Mouse (Mus musculus): ENCODE measurements around the gene Ankrd23.
"Not testable (repeated sequence)": the region's sequence is repeated elsewhere in the genome, so short reads cannot be mapped to it uniquely, and the experiment has no call there.

Ankrd23 gene

DNA sequence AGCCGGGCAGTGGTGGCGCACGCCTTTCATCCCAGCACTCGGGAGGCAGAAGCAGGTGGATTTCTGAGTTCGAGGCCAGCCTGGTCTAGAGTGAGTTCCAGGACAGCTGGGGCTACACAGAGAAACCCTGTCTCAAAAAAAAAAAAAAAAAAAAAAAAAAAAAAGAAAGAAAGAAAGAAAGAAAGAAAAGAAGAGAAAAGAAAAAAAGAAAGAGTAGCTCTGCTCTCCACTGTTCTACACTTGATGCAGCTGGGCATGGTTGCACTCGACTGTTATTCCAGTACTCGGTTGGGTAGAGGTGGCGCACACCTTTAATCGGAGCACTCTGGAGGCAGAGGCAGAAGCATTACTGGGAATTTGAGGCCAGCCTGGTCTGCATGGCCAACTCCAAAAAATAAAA, at the start of gene Ankrd23:
TSS of gene Ankrd23 (minus strand) at position 101 of the 400 bp plus-strand sequence.
- DNase-seq (ENCODE audit: low read depth) = not testable (repeated sequence)

DNA sequence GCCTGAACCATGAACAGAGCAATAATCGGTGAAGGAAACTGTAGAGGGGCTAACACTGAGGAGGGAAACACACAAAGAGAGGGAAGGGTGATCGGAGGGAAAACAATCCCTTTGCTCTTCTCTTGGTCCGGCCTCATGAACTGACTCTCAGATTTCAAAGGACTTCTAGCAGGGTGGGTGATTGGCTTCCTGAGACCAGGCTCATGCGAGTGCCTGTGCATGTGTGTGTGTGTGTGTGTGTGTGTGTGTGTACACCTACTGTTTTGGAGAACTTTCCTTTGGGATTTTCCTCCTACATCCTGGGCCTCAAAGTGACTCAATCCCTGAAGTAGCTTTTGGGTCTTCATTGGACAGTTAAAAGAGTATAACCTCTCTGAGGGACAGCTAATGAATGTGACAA, 49.6 kb upstream of the Ankrd23 start:
- DNase-seq (ENCODE audit: low read depth) = no peak

DNA sequence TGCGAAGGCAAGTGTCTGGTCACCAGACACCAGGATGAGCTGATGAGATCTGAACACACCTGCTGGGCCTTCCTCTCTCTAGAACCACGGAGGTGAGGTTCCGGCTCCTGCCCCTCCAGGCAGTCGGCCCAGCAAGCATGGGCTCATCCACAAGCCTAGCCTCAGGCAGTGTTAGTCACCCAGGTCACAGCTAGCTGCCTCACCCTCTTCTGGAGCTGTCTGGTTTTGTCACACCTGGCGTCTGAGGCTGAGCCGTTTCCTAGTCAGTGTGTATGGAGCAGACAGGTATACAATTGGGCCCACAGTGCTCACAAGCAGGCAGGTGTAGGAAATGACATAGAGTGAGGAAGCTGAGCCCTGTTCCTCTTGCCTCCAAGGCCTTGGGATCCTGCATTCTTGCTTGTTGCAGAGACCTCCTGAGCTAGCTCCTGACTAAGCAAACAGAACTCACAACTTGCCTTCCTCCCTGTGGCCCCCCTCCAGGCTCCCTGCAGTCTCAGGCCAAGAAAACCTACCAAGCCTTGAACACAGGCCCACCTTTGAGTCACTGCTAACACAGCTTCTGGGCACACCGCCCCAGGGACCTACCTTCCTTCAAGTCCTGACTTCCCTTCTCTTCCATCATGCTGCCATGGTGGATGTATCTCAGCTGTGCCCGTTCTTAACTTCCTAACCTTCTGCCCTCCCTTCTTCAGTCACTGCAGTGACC, 46.9 kb upstream of the Ankrd23 start:
- DNase-seq (ENCODE audit: low read depth) = no peak

DNA sequence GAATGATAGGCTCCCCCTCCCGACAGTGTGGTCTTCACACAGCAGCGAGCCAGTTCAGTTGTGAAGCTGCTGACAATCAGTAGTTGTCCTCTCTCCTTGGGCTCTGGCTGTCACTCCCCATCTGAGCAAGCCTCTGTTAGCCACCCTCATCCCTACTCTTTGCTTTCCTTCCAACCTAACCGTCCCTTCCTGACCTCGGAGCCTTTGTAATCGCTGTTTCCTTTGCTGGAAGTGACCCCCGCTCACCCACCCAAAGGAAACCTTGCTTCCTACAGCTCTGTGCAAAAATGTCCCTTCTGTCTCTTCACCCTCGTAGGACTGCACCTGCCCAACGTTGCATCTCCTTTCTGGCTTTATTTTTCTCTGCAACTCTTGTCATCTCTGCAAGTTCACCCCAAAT, 45.5 kb upstream of the Ankrd23 start:
- DNase-seq (ENCODE audit: low read depth) = no peak

DNA sequence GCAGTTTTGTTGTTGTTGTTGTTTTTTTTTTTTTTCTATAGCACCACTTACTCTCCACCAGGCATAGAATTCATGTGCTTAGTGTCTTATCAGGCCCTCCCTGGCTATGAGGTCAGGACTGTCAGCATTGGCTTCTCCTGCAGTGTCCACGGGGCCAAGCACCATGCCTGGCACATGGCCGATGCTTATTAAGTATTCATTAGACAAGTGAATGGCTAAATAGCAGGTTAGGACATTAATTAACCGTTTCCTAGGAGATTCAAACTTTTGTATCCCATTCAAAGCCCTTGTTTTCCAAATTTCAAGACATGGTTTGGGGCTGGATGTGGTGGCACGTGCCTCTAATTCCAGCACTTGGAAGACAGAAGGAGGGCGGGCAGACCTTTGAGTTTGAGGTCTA, 44.6 kb upstream of the Ankrd23 start:
- DNase-seq (ENCODE audit: low read depth) = no peak

DNA sequence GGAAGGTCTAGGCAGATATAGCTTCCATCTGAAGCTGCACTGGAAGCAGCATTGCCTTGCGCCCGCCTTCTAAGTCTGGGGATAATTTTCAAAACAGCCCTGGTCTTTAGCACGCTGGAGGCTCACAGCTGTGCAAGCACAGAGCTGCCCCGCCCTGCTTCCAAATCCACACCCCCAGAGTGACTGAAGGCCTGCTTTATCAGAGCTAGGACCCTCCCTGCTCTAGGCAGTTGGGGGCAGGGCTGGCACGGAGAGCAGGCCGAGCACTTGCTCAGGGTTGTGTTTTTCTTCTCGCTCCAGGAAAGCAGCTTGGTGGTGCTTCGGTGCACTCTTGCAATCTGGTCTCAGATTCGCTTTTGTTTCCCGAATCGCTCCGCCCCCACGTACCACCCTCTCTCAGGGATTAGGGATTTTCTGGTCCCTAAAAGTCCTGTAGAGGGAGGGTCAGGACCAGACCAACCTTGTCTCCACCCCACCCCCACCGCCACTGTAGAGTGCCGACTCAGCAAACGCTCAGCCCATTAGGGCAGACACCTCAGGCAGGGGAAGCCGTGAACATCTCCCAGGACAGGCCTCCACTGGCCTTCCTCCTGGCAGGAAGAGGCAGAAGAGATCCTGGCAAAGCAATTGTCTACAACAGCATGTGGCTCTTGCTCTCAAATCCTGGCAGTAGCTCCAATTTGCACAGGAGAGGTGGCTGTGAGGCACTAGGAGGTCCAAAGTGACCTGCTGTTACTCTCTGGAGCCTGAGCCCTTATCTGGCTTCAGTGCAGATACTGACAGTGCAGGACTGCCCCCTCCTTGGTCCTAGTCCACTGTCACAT, 43.9 kb upstream of the Ankrd23 start:
- peak; percentile 52 for DNase-seq (ENCODE audit: low read depth)

DNA sequence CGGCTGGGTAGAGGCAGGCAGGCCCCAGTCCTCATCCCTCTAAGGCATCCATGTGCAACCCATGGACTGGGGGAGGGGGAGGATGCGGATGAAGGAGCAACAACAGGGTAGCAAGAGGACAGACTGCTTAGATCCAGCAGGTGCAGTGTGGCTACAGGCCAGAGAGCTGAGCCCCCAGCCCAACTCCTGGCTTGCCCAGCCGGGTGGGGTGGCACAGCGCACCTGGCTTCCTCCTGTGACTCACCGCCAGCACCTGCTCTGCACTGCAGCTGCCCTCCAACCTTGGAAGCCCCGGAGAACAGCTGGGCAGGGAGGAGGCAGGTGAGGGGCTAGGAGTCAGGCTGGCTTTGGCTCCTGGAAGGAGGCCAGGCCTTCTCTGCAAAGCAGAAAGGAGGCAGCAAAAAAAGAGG, 43.3 kb upstream of the Ankrd23 start:
- DNase-seq (ENCODE audit: low read depth) = no peak

DNA sequence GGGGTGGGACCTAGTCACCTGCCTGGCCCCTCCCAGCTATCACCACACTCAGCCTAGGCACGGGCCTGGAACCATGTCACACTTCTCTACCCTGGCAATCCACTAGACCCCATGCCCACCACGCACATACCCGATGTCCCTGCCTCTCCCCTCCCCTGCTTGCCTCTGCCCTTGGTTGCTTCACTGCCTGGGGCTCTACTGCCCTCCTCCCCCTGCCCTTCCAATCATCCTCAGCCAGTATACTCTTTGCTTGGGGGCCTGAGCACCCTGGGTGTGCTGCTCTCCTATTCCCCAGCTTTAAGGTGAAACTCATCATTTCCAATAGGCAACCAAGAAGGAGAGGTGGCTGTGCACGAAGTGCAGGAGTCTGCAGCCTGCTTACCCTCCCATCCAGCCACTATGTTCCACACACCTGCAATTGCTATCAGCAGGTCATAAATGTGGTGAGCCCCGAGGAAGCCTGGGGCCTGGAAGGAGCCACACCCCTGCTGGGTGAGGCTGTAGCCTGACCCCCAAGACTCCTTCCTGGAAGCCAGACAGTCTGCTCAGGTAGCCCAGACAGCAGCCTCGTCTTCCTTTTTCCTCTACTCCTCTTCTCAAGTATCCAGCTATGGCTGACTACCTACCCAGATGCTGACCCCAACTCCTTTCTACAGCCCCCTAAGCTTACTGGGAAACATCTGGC, 40.5 kb upstream of the Ankrd23 start:
- no peak for DNase-seq (ENCODE audit: low read depth)

DNA sequence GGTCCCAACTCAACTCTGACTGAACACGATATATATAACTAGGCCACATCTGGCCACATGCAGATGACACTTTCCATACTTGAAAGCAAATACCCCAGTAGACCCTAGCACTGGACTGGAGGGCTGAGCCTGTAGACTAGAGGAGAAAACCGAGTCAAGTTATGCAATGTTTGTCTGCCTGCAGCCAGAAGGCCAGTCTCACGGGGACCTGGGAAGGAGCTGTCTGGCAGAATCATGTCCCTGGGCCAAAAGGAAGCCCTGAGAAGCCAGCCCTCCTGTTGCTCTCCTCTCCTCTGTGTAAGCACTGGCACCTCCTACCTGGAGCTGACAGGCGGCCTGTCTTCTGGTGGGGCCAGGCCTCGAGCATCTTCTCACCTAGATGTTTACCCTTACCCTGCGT, 38.7 kb upstream of the Ankrd23 start:
- DNase-seq (ENCODE audit: low read depth) = no peak

DNA sequence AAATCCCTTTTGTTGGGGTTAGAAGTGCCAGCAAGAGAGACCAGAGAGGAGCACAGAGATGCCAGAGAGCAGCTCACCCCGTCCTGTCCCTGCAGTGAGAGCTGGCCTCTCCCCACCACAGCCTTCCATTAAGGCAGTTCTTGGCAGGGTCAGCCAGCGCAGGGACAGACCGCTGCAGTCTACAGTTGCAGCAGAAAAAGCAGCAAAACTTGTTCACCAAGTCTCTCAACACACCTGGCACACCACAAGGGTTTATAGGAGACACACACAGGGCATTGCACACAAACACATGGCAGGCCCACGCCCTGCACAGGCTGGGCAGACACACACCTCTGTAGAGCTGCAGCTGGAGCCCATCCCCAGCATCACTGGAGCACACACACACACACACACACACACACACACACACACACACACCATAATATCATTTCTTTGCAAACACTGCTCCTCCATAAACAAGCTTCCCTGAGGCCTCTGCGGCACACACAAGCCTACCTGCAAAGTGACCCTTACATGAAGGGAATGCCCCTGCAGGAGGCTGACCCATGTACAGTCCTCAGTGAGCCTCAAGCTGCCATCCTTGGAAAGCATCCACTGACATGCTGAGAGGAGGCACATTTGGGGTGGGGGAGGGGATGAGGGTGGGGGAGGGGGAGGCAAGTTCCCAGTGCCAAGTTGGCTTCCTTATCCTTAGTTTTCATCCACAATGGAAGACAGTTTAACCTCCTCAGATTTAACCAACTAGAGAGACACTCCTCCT, 37.7 kb upstream of the Ankrd23 start:
- no peak for DNase-seq (ENCODE audit: low read depth)

DNA sequence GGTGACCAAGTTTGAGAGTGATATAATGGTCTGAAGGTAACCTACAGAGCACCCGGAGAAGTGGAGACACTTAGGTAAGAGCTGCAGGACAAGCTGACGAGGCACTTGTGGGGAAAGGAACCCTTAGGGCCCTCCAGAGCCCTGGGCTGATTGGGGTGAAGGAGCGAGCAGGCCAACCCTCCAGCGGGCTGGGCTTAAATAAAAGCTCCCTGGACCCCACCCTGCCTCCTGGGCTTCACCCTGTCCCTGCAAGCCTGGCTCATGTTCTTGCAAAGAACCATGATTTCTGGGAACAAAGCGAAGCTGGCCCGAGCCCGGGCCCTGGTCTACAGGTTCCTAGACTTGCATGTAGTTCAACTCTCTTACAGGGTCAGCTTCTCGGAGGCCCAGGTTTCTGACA, 36.8 kb upstream of the Ankrd23 start:
- no peak for DNase-seq (ENCODE audit: low read depth)

DNA sequence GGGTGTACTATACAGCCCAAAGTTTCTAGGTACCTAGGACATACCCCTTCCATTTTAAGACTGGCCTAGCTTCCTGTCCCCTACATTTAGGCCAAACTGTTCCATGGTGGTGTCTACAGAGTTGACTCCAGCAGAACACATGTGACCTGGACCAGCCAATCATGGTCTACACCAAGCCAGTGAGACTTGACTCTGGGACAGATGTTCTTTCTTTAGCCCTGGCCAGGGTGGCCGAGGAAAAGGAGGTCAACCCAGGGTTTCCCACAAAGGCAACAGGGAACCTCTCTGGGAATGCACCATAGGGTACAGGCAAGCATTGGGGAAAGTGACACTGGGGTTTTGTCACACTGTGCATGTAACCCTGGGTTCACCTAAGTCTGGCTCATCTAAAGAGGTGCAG, 36.0 kb upstream of the Ankrd23 start:
- DNase-seq (ENCODE audit: low read depth) = no peak

DNA sequence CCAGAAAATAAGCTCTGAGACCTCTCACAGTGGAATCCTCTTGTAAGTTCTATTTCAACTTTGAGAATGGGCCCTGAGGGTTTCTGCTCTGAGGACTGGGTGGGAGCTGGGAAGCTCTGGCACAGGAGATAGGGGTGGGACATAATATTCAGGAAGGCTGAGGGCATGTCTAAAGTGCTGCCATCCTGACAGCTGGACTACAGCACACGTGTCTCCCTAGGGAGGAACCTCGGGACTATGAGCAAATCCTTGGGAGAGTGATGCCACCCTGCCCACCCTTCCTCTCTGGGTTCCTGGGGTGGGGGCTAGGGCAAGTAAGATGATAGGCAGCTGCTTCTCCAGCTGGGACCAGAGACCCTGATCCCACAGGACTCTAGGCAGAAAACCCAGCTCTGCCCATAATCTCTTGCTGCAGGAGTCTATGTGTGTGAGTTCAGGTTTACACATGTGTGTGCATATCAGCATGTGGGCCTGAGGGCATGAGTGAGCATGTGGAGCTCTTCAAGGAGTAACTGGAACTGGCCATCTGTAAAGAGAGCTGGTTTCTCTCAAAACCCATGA, 35.5 kb upstream of the Ankrd23 start:
- DNase-seq (ENCODE audit: low read depth) = no peak

DNA sequence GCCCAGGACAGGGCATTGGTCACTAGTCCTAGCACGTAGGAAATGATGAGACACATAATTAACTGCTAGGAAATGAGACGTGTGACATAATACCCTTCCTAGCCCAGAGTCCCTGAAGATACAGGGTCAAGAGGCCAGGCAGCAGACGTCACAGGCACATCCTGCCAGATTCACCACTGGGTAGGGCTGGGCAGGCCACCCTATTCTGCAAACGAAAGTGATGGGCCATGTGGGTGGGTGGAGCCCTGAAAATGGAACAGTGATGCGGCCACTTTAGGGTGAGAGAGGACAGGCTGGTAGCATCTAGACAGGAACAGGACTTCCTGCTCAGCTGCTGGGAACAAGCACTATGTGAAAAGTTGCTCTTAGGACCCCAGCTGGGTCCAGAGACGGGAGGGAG, 34.9 kb upstream of the Ankrd23 start:
- no peak for DNase-seq (ENCODE audit: low read depth)

DNA sequence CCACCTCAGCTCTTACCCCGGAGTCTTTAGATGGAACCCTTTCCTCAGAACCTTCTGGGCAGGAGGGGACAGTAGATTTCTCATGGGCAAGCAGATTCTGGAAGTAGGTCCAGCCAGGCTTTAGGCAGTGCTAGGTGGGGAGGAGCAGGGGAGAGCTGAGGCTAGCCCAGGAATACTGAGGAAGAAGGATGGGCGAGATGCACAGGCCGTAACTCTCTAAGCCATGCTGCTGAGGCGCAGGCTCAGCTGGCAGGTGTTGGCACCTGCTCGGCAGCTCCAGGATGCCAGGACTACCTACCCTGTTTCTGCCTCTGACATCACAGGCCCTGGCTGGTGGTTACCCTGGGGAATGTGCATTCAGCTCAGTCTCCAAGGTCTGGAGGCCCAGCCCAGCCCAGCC, 33.6 kb upstream of the Ankrd23 start:
- DNase-seq (ENCODE audit: low read depth) = no peak

DNA sequence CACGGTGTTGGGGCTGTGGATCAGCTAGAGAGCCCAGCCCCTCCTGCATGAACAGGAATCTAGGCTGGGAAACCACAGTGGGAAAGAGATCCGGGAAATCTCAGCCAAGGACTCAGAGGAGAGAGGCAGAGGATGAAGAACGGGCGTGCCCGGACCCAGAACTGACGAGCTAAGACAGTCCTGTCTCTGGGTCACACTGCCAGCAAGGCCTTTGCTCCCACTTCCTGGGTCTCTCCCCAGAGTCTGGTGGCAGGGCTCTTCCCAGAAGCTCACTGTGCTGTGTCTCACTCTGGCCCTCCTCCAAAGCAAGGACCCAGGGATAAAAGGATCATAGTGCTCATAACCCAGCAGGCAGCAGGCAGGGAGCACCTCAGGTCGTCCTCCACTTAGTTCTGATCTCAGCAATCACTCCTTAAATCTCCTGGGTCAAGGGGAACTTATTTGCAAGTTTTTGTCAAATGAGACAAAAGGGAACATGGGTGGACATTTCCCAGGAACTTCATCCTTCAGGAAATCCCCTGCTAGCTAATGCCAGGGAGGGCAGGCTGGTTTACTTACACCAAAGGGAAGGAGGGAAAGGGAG, 33.1 kb upstream of the Ankrd23 start:
- DNase-seq (ENCODE audit: low read depth) = no peak

DNA sequence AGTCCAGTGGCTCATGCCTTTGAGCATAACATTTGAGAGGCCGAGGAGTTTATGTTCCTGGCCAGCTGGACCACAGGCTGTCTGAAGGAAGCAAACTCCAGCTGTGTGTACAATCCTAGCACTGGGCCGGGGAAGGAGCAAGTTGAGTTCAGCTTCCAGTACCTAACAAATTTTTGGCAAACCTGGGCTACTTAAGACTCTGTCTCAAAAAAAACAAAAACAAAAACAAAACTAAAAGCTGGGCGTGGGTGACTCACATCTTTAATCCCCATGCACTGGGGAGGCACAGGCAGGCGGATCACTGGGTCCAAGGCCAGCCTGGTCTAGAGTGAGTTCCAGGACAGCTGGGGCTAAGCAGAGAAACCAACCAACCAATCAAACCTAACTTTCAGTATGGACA, 32.1 kb upstream of the Ankrd23 start:
- no peak for DNase-seq (ENCODE audit: low read depth)

DNA sequence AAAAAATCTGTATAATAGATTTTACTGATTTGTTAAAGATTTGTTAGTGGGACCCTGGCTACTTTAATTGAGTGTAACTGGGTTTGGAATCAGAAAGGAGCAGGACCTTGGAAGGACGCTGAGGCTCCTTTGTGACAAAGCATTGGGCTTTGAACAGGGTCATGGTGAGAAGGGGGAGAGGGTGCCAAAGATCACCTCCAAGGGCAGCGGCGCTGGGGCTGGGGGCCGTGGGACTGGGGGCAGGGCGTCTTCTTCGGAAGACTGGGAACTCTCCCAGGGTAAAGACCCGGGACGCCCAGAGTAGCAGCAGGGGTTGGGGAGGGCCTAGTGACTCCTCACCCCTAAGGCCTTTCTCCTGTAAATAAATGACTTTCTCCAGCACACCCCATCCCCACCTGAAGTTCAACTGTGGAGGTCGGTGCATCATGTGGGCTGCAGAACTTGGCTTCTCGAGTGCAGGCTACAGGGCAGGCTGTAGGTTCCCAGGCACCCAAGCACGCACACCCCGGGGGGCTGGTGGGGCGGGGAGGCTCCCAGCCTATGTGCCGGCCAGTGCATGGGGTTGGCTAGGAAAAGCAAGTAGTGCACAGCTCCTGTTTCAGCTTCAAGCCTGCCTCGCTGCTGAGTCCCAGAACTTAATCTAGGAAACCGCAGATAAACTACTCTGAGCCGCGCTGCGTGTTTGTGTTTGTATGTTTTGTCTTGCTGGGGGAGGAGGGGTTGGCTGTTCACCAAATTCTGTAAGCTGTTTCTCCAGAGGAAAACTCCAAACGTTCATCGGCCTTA, 31.3 kb upstream of the Ankrd23 start:
- no peak for DNase-seq (ENCODE audit: low read depth)

DNA sequence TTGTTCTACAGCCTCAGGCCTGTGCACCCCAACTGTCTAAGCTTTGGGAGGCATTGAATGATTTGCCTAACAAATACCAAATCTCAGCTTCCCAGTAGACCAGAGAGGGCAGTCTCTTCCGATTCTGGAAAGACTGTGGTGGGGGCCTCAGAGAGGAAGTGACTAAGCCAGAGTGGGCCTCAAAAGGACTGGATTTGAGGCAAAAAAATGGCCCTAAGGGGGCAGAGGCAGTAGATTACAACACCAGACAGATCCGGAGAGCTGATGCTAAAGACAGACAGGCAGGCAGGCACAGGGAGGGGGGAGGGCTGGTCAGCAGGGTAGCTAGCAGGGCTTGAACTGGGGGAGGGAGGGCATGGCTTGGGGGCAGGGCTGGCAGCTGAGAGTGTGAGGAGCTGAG, 29.7 kb upstream of the Ankrd23 start:
- no peak for DNase-seq (ENCODE audit: low read depth)

DNA sequence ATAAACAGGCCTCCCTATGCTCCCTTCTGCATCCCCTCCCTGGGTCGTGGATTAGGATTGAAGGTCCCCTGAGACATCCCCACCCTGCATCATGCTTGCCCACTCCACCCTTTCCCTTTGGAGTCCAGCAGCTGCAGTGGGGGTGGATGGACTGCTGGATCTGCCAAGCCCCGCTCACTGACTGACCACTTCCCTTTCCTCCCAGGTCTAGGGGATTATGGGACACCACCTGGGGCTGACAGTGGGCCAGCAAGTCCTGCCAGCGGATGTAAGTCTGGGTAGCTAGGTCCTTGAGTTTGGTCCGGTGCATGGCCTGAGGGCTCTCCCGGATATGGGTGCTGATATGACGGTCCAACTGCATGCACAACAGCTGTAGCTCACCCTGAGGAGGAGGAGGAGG, 27.4 kb upstream of the Ankrd23 start:
- no peak for DNase-seq (ENCODE audit: low read depth)

DNA sequence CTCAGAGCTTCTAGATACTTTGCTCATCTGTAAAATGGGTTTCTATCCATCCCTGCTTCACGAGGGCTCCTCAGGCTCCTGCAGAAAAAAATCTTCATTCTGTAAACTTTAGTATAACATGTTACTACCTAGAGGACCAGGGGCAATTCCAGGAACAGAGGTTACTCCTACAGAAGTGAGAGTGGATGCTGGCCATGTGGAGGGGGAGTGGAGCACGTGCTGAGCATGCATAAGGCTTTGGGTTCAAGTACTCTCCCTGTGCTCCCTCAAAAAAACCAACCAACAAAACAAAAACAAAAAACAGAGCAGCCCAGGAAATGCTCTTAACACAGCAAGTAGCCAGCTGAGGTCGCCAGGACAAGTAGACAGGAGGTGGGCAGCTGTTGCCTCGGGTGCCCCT, 26.9 kb upstream of the Ankrd23 start:
- DNase-seq (ENCODE audit: low read depth) = no peak
